Mouse (Mus musculus): ENCODE data around the gene Ankrd34c. TPM values are rescaled to one million over a fixed set of nuclear protein-coding genes. Genes with fewer than 3 reads are reported as not detected.

The Ankrd34c gene
- polyA plus RNA-seq (2012; ENCODE audit: insufficient read depth, insufficient read length, missing spikeins): not detected in 2 replicates

DNA sequence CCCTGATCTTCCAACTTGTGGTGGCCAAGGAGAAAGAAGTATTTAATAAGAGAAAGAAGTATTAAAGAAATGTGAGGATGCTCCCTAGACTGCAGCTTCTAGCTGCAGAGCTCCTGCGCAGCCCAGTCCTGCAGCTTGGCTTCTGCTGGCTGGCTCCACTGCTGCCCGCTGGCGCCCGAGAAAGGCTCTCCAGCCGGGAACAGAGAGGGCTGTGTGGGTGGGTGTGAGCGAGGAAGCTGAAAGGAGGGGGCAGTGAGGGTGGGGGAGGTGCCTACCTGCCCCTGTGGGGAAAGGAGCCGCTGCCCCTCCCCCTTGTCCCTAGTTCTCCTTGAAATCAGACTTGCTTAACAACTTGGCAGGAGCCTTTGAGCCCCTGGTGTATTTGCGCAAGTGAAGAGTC is at the start of gene Ankrd34c:
Ankrd34c (minus strand) TSS at position 181 of the 400 bp plus-strand sequence.
- H3K4me3 ChIP-seq (ENCODE audit: insufficient read depth, low read length): no peak within 1 kb of the TSS
- H3K4me1 ChIP-seq (ENCODE audit: control insufficient read depth, insufficient read depth, low read length): no peaks in the 10 kb centered on the region
- no peak within 1 kb of the TSS for H3K27ac ChIP-seq (ENCODE audit: insufficient read depth, low read depth, low read length)
- TF ChIP-seq CTCF (IDR thresholded peaks at IDR 0.05; ENCODE audit: low read depth, low read length) (no peak), POLR2A (IDR thresholded peaks at IDR 0.05; ENCODE audit: borderline replicate concordance, low read depth, low read length) (no peak)

DNA sequence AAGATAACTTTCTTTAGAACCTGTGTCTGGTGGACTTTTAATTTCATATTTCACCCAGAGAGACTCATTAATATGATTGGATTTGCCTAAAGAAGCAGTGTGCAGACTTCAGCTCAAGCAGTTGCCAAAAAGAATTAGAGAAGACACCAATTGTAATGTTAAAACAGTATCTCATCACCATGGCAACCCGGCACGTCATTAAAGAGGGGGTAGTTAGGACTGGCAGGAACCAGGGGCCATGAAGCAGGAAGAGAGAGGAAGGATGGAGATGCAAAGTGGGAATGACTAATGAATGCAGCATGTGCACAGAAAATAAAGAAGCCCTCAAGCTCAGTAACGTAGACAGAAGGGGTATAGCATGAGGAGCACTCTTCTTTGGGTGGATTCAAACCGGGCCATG is 49.3 kb upstream of the Ankrd34c start:
- no peak overlapping the region for H3K27ac ChIP-seq (ENCODE audit: insufficient read depth, low read depth, low read length)
- TF ChIP-seq CTCF (IDR thresholded peaks at IDR 0.05; ENCODE audit: low read depth, low read length) (no peak), POLR2A (IDR thresholded peaks at IDR 0.05; ENCODE audit: borderline replicate concordance, low read depth, low read length) (no peak)
- no peaks in the 10 kb centered on the region for H3K4me1 ChIP-seq (ENCODE audit: control insufficient read depth, insufficient read depth, low read length)
- no peak overlapping the region for H3K4me3 ChIP-seq (ENCODE audit: insufficient read depth, low read length)

DNA sequence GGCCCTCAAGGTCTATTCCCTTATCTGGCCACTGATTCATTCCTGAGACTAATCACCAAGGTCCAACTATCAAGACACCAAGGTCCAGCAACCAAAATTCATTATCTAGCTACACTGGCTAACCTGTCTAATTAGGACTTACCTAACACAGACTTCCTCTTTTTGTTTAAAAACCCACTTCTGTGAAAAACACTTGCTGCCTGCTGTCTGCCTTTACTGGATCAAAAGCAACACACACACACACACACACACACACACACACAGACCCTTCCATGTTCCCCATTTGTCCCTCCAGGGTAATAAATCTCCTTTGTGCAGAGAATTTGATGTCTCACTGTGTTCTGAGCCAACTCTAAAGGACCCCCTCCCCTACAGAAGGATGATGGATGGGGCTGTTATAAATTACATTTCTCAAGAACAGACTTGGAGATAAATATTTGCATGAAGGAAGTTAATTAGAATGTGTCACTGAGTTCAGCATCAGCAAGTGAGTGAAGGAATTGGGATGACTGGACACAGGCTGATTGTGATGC is 43.2 kb upstream of the Ankrd34c start:
- no peak overlapping the region for H3K4me3 ChIP-seq (ENCODE audit: insufficient read depth, low read length)
- no peak overlapping the region for H3K27ac ChIP-seq (ENCODE audit: insufficient read depth, low read depth, low read length)
- TF ChIP-seq CTCF (IDR thresholded peaks at IDR 0.05; ENCODE audit: low read depth, low read length) (no peak), POLR2A (IDR thresholded peaks at IDR 0.05; ENCODE audit: borderline replicate concordance, low read depth, low read length) (no peak)
- H3K4me1 ChIP-seq (ENCODE audit: control insufficient read depth, insufficient read depth, low read length): no peaks in the 10 kb centered on the region

DNA sequence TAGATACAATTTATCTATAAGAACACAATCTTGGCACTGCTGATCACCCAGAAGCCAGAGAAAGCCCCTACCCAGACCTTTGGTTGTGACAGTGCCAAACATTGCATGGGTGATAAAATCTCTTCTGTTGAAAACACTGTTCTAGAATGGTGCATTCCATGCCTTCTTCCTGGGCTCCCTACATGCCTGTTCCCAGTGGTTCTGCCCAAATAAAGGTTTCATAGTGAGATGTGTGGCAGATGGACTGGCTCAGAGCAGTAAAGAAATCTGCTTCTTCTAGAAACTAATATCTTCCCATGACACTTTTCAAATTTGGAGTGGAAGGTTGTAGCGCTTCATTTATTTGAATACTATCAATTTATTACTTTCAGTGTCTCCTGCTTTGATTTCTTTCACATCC is 41.0 kb upstream of the Ankrd34c start:
- TF ChIP-seq CTCF (IDR thresholded peaks at IDR 0.05; ENCODE audit: low read depth, low read length): no peak
- TF ChIP-seq POLR2A (IDR thresholded peaks at IDR 0.05; ENCODE audit: borderline replicate concordance, low read depth, low read length): no peak
- Histone ChIP-seq H3K4me3 (ENCODE audit: insufficient read depth, low read length) (no peak overlapping the region), H3K27ac (ENCODE audit: insufficient read depth, low read depth, low read length) (no peak overlapping the region), H3K4me1 (ENCODE audit: control insufficient read depth, insufficient read depth, low read length) (no peaks in the 10 kb centered on the region)

DNA sequence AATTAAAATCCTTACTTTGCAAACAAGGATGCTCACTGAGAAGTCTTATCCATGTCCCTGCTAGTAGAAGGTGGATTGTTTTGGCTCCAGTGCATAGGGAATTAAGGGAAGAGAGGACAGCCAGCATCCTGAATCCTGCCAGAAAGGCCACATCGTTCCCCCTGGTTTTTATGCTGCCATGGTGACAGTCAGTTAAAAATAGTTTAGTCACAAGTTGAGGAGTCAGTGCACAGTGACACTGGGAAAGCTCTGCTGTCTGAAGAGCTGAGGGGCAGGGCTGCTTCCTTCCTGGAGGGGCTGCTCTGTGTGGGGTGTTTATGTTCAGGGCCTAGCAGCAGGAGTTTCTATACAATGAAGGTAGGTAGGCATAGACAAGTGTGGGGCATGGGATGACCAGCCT is 32.9 kb upstream of the Ankrd34c start:
- Histone ChIP-seq H3K4me1 (ENCODE audit: control insufficient read depth, insufficient read depth, low read length) (no peaks in the 10 kb centered on the region), H3K4me3 (ENCODE audit: insufficient read depth, low read length) (no peak overlapping the region), H3K27ac (ENCODE audit: insufficient read depth, low read depth, low read length) (no peak overlapping the region)
- TF ChIP-seq CTCF (IDR thresholded peaks at IDR 0.05; ENCODE audit: low read depth, low read length): no peak
- TF ChIP-seq POLR2A (IDR thresholded peaks at IDR 0.05; ENCODE audit: borderline replicate concordance, low read depth, low read length): no peak

DNA sequence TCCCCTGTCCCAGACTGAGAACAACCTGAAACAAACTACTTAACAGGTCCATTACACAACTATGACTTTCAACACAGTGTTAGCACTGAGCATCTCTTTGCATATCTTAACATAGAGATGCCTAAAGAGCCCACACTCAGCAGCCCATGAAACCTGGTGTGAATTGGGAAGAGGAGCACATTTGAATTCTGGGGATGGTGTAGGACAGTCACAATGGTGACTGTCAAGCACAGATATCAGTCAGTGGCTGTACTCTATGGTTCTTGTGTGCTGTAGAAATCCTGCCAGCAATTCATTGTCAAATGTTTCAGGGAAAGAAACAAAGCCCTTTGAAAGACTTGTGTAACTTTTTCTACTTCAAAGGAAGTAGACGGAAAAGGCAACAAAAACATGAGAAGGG is 23.7 kb upstream of the Ankrd34c start:
- Histone ChIP-seq H3K27ac (ENCODE audit: insufficient read depth, low read depth, low read length) (no peak overlapping the region), H3K4me3 (ENCODE audit: insufficient read depth, low read length) (no peak overlapping the region), H3K4me1 (ENCODE audit: control insufficient read depth, insufficient read depth, low read length) (no peaks in the 10 kb centered on the region)
- TF ChIP-seq CTCF (IDR thresholded peaks at IDR 0.05; ENCODE audit: low read depth, low read length): no peak
- no peak for TF ChIP-seq POLR2A (IDR thresholded peaks at IDR 0.05; ENCODE audit: borderline replicate concordance, low read depth, low read length)

DNA sequence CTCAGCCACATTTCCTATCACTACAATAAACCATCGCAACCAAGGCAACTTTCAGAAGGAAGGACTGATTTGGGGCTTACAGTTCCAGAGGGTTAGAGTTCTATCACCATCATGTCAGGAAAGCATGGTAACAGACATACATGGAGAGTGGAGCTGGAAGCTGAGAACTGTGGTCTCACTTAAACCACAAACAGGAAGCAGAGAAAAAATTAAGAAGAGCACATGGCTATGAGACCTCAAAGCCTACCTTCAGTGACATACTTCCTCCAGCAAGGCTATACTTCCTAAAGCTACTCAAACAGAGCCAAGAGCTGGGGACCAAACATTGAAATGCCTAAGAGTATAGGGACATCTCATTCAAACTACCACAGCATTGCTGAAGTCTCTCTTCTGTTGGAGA is 20.3 kb upstream of the Ankrd34c start:
- H3K4me1 ChIP-seq (ENCODE audit: control insufficient read depth, insufficient read depth, low read length): no peaks in the 10 kb centered on the region
- no peak overlapping the region for H3K4me3 ChIP-seq (ENCODE audit: insufficient read depth, low read length)
- no peak overlapping the region for H3K27ac ChIP-seq (ENCODE audit: insufficient read depth, low read depth, low read length)
- TF ChIP-seq POLR2A (IDR thresholded peaks at IDR 0.05; ENCODE audit: borderline replicate concordance, low read depth, low read length) (no peak), CTCF (IDR thresholded peaks at IDR 0.05; ENCODE audit: low read depth, low read length) (no peak)

DNA sequence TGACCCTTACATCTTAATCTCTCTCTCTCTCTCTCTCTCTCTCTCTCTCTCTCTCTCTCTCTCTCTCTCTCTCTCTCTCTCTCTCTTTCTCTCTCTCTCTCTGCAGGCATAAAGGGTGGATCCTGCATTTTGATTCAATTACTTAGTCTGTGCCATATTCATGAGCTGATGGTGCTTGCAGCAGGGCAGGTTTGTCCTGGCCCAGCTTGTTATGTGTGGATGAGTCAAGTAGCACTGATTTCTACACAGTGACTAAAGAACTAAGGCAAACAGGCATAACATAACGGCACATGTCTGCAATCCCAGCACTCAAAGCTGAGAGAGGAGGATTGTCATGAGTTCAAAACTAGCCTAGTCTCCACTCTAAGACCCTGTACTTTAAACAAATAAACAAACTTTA is 19.9 kb upstream of the Ankrd34c start:
- no peaks in the 10 kb centered on the region for H3K4me1 ChIP-seq (ENCODE audit: control insufficient read depth, insufficient read depth, low read length)
- TF ChIP-seq CTCF (IDR thresholded peaks at IDR 0.05; ENCODE audit: low read depth, low read length): no peak
- no peak for TF ChIP-seq POLR2A (IDR thresholded peaks at IDR 0.05; ENCODE audit: borderline replicate concordance, low read depth, low read length)
- H3K27ac ChIP-seq (ENCODE audit: insufficient read depth, low read depth, low read length): no peak overlapping the region
- no peak overlapping the region for H3K4me3 ChIP-seq (ENCODE audit: insufficient read depth, low read length)

- no peaks in the 10 kb centered on the region for H3K4me1 ChIP-seq (ENCODE audit: control insufficient read depth, insufficient read depth, low read length)
- H3K4me3 ChIP-seq (ENCODE audit: insufficient read depth, low read length): no peak overlapping the region
- no peak overlapping the region for H3K27ac ChIP-seq (ENCODE audit: insufficient read depth, low read depth, low read length)
- TF ChIP-seq POLR2A (IDR thresholded peaks at IDR 0.05; ENCODE audit: borderline replicate concordance, low read depth, low read length) (no peak), CTCF (IDR thresholded peaks at IDR 0.05; ENCODE audit: low read depth, low read length) (no peak)
These were observed 19.3 kb upstream of the Ankrd34c start for GRCm38 (mm10) chr9:89757571-89757970.

DNA sequence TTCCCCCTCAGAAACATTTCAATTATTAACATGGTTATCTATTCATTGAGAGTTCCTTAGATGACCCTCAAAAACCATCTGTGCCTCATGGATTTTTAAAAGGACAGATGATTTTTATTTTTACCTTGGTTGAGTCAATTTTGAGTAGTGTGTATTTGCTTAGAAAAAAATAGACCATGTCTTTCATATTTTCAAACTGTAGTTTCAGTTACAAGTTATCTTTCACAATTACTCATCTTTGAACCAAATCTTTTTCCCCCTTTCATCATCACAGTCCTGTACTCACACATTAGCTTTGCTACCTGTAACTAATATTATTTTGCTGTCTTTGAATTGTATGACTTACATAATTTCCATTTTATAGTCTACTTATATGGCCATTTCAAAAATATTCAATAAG is 1.8 kb upstream of the Ankrd34c start:
- H3K27ac ChIP-seq (ENCODE audit: insufficient read depth, low read depth, low read length): no peak overlapping the region
- TF ChIP-seq POLR2A (IDR thresholded peaks at IDR 0.05; ENCODE audit: borderline replicate concordance, low read depth, low read length): no peak
- TF ChIP-seq CTCF (IDR thresholded peaks at IDR 0.05; ENCODE audit: low read depth, low read length): no peak
- no peak overlapping the region for H3K4me3 ChIP-seq (ENCODE audit: insufficient read depth, low read length)
- H3K4me1 ChIP-seq (ENCODE audit: control insufficient read depth, insufficient read depth, low read length): no peaks in the 10 kb centered on the region

DNA sequence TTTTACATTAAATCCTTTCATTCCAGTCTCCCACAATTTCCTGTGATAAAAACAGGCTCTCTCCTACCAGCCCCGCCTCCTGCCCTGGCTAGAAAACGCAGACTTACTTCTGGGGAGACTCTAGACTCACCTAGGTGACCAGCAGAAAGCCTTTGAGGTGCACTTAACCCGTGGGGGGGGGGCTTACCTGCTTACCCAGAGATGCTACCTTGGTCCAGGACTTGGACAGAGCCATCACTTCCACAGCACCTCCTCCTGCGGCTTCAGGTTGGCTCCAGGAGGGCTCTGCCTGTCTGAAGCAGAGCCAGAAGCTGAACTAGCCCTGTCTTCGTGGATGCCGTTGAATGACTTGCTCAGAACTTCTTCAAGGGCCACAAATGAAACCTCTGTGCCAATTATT is 387 bp downstream of the Ankrd34c start:
- H3K4me3 ChIP-seq (ENCODE audit: insufficient read depth, low read length): no peak overlapping the region
- no peak overlapping the region for H3K27ac ChIP-seq (ENCODE audit: insufficient read depth, low read depth, low read length)
- no peaks in the 10 kb centered on the region for H3K4me1 ChIP-seq (ENCODE audit: control insufficient read depth, insufficient read depth, low read length)
- no peak for TF ChIP-seq CTCF (IDR thresholded peaks at IDR 0.05; ENCODE audit: low read depth, low read length)
- TF ChIP-seq POLR2A (IDR thresholded peaks at IDR 0.05; ENCODE audit: borderline replicate concordance, low read depth, low read length): no peak

Data from bone marrow macrophage, adult 2 months (primary cell).